Mouse (Mus musculus) intestine, postnatal 0 days (tissue): Measurements from ENCODE around the gene Arhgap45. TPM values are rescaled to one million over a fixed set of nuclear protein-coding genes. Genes with fewer than 3 reads are reported as not detected.

Experiments used
- ATAC-seq: fragments of 200-750 bp; cut with Nextera tagmentation; 2 replicates; pipeline ENCODE4 v1.8.0; 2017; ENCODE audit warnings: mild to moderate bottlenecking, moderate TSS enrichment, moderate library complexity
- H3K27ac ChIP-seq: fragments of 300-500 bp; sonication (generic); 2 replicates; pipeline ENCODE4 v1.5.1; 2014; ENCODE audit warnings: mild to moderate bottlenecking, low read depth, low read length, moderate library complexity
- H3K27me3 ChIP-seq: fragments of 300-500 bp; sonication (generic); replicated peaks from 2 replicates; pipeline ENCODE4 v1.6.1; 2014; ENCODE audit warnings: low read length, mixed read lengths; ENCODE audit not compliant: control insufficient read depth, insufficient read depth
- H3K36me3 ChIP-seq: fragments of 300-500 bp; sonication (generic); 2 replicates; pipeline ENCODE4 v1.6.1; 2014; ENCODE audit warnings: mild to moderate bottlenecking, moderate library complexity; ENCODE audit not compliant: control insufficient read depth, insufficient read depth
- H3K4me1 ChIP-seq: fragments of 300-500 bp; sonication (generic); replicated peaks from 2 replicates; pipeline ENCODE4 v1.6.1; 2014; ENCODE audit warnings: antibody characterized with exemption, low read length, mixed read lengths; ENCODE audit not compliant: control insufficient read depth, insufficient read depth
- H3K4me2 ChIP-seq: fragments of 300-500 bp; sonication (generic); replicated peaks from 2 replicates; pipeline ENCODE4 v1.6.1; 2014; ENCODE audit warnings: low read depth, mild to moderate bottlenecking, moderate library complexity
- H3K4me3 ChIP-seq: fragments of 300-500 bp; sonication (generic); 2 replicates; pipeline ENCODE4 v1.5.1; 2014; ENCODE audit warnings: low read depth, low read length
- H3K9ac ChIP-seq: fragments of 300-500 bp; sonication (generic); 2 replicates; pipeline ENCODE4 v1.6.1; 2014; ENCODE audit warnings: mild to moderate bottlenecking, low read depth, low read length
- H3K9me3 ChIP-seq: fragments of 300-500 bp; sonication (generic); 2 replicates; pipeline ENCODE4 v1.6.1; 2016; ENCODE audit warnings: mixed run types; ENCODE audit not compliant: control insufficient read depth
- CTCF ChIP-seq: sonication (generic); IDR thresholded peaks from 2 replicates; pipeline ENCODE4 v1.5.1; 2016; ENCODE audit warnings: low read depth, mild to moderate bottlenecking, control low read depth, antibody characterized with exemption, moderate library complexity
- WGBS: fragments of 180-500 bp; shearing (Covaris S2); extraction: QIAGEN DNeasy Blood & Tissue Kit; methylation state at CpG from one replicate; pipeline ENCODE4 v1.1.7; 2014; 5-methylcytosine and 5-hydroxymethylcytosine counted together
- polyA plus RNA-seq: library from polyadenylated mRNA; unstranded; fragments of >200 nt; fragmentation: Nextera tagmentation; extraction: Ambion mirVana; gene quantifications from 2 replicates; pipeline ENCODE4 v1.2.1, GENCODE M21; 2015

Arhgap45 gene
- polyA plus RNA-seq, 1 experiment from 2014 or later = 1.2 TPM

DNA sequence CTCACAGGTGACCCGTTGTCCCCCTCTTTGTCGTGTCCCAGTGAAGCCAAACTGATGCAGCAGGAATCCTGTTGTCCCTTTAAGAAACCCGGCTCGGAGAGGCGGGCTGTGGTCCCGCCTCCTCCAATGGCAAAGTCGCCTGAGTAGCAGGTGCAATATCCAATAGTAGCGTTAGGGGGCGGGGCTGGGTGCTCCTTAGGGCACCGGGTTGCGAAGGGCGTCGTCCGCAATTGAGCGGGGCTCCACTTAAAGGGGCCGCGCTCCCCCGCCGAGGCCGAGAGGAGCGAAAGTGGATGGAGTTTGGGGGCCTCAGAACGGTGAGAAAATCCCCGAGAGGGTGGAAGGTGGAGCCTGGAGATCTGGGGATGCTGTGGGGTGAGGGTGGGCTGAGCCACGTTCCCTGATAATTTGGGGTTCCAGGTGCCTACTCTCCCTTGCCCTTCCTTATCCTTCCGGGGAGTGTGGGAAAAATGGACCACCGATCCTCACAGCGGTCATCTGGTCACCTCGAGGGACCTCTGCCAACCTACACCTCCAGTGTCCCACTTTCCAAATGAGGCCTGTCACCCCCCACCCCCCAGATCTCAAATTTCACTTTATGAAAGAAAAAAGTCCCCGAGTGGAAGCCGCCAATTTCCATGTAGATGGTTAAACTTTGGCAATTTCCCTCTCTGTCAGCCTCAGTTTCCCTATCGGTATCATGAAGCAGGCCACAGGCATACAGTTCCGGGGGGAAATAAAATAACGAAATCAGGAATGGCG is 20.0 kb upstream of the Arhgap45 start, which contains the start of gene Abca7:
Abca7 (plus strand) TSS at position 223 of the 762 bp plus-strand sequence.
- no peaks in the 10 kb centered on the region for H3K27me3 ChIP-seq
- under 1% methylated on average over 34 of the region's 34 CpGs for WGBS
- TF ChIP-seq CTCF = peak; percentile 33; the same call in 1 of the 2 replicates
- no peaks in the 10 kb centered on the region for H3K9me3 ChIP-seq
- peak within 1 kb of the TSS; percentile 23 for H3K27ac ChIP-seq
- peak within 1 kb of the TSS; percentile 57 for H3K9ac ChIP-seq
- peak within 1 kb of the TSS; percentile 55 for H3K4me3 ChIP-seq
- no peaks in the 10 kb centered on the region for H3K4me1 ChIP-seq
- peaks cover 33% of the 10 kb centered on the region for H3K36me3 ChIP-seq
- peak within 1 kb of the TSS; percentile 94 for H3K4me2 ChIP-seq
- peak; percentile 85 for ATAC-seq

DNA sequence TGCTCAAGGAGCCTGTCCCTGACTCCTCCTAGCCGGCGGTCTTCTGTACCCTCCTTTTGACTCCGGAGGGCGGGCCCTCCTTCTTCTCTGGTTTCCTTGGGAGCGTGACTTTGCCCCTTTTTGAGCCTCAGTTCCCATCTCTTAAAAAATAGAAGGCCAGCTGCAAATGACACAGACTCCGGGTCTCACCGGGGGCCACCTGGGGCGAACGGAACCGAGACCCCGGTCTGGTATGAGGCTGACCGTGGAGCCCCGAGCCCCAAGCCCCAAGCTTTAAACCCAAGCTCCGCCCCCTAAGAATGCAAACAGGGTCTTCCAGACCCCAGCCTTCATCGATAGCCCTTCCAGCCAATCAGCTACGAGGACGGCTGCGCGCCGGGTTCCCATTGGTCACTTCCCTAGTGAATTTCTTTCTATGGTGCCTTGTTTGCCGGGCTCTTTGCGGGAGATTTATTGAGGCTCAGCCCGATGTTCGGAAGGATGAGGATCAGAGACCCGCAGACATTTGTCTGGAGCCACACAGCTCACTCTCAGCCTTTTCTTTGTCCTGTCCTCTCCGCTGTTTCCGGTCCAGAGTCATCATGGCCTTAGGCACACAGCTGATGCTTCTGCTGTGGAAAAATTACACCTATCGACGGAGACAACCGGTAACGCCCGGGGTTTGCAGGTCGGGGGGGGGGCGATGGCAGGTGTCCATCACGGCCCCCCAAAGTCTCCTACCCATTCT is 19.3 kb upstream of the Arhgap45 start:
- WGBS = 2% methylated on average over 35 of the region's 35 CpGs
- H3K27ac ChIP-seq = peak overlapping the region; percentile 23; the same call in 1 of the 2 replicates
- no peak for TF ChIP-seq CTCF

DNA sequence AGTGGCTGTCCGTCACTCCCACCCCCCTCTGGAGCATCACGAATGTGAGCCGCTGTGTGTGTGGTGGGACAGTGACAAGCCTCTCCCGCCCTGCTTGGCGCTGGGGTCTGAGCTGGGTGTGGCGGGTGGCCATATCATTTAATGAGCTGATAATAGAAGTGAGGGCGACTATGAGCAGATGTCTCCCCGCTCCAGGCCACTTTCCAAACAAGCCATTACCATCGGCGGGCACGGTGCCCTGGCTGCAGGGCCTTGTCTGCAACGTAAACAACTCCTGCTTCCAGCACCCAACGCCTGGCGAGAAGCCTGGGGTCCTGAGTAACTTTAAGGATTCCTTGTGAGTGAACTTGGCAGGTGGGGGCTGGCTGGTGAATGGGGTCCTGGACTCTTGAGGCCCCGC is 18.6 kb upstream of the Arhgap45 start:
- ATAC-seq = no peak
- Histone ChIP-seq H3K9me3 (no peaks in the 10 kb centered on the region), H3K4me1 (no peaks in the 10 kb centered on the region), H3K27me3 (no peaks in the 10 kb centered on the region), H3K4me2 (peak overlapping the region; percentile 94), H3K4me3 (peak overlapping the region; percentile 55), H3K9ac (no peak overlapping the region), H3K36me3 (peaks cover 20% of the 10 kb centered on the region), H3K27ac (no peak overlapping the region)
- WGBS = 21% methylated on average over 15 of the region's 15 CpGs
- no peak for TF ChIP-seq CTCF

More for the DNA sequence above, 19.3 kb upstream of the Arhgap45 start:
- Histone ChIP-seq H3K27me3 (no peaks in the 10 kb centered on the region), H3K4me3 (peak overlapping the region; percentile 55), H3K36me3 (peaks cover 26% of the 10 kb centered on the region), H3K9ac (peak overlapping the region; percentile 57), H3K4me1 (no peaks in the 10 kb centered on the region), H3K9me3 (no peaks in the 10 kb centered on the region), H3K4me2 (peak overlapping the region; percentile 94)
- ATAC-seq = peak; percentile 23

DNA sequence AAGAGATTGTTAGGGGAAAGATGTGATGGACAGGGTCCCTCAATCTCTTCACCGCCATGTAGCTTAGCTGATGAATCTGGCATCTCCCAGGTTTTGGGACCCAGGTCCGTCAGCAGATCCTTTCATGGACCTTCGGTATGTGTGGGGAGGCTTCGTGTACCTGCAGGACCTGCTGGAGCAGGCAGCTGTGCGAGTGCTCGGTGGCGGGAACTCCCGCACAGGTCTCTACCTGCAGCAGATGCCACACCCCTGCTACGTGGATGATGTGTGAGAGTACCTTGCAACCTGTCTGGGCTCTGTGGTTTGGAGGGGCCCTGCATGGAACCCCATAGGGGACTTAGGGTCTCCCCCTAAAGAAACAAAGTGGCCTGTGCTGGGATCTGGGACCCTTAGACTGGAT is 14.5 kb upstream of the Arhgap45 start:
- WGBS = 78% methylated on average over 9 of the region's 9 CpGs
- Histone ChIP-seq H3K9ac (no peak overlapping the region), H3K9me3 (no peaks in the 10 kb centered on the region), H3K4me3 (no peak overlapping the region), H3K27me3 (no peaks in the 10 kb centered on the region), H3K36me3 (peaks cover 5% of the 10 kb centered on the region; the same call in 1 of the 2 replicates), H3K4me1 (no peaks in the 10 kb centered on the region), H3K27ac (no peak overlapping the region), H3K4me2 (no peak overlapping the region)
- ATAC-seq = no peak
- no peak for TF ChIP-seq CTCF

DNA sequence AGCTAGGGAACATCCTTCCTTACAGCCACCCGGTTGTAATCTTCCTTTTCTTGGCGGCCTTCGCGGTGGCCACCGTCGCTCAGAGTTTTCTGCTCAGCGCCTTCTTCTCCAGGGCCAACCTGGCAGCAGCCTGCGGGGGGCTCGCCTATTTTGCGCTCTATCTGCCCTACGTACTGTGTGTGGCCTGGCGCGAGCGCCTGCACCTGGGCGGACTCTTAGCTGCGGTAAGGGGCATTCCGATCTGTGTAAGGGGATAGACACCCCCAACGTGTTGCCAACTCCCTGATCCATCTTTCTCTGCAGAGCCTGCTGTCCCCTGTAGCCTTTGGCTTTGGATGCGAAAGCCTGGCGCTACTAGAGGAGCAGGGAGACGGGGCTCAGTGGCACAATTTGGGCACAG is 13.6 kb upstream of the Arhgap45 start:
- H3K27ac ChIP-seq = no peak overlapping the region
- no peak for TF ChIP-seq CTCF
- H3K36me3 ChIP-seq = peaks cover 8% of the 10 kb centered on the region; the same call in 1 of the 2 replicates
- H3K27me3 ChIP-seq = no peaks in the 10 kb centered on the region
- no peak for ATAC-seq
- H3K4me3 ChIP-seq = no peak overlapping the region
- no peak overlapping the region for H3K4me2 ChIP-seq
- H3K4me1 ChIP-seq = no peaks in the 10 kb centered on the region
- no peaks in the 10 kb centered on the region for H3K9me3 ChIP-seq
- no peak overlapping the region for H3K9ac ChIP-seq
- WGBS = 59% methylated on average over 20 of the region's 21 CpGs
